Mouse (Mus musculus): Measurements from ENCODE around the gene Slc13a3. TPM values are rescaled to one million over a fixed set of nuclear protein-coding genes. Genes with fewer than 3 reads are reported as not detected.

Slc13a3 gene
- total RNA-seq, 1 experiment from 2014 or later, result 0.58 TPM

DNA sequence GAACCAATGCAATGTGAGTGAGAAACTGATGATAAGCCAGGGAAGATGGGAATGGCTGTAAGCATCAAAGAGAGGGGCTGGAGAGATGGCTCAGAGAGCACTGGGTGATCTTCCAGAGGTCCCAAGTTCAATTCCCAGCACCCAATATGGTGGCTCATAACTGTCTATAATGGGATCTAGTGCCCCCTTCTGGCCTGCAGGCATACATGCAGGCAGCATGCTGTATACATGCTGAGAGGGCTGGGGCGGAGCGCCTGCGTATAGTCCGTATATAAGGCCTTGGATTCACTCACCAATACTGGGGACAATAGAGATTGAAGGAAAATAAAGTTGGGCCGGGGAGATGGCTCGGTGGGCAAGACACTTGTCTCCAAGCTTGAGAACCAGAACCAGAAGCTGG, 109.7 kb downstream of the Slc13a3 start:
- DNase-seq, result no peak

DNA sequence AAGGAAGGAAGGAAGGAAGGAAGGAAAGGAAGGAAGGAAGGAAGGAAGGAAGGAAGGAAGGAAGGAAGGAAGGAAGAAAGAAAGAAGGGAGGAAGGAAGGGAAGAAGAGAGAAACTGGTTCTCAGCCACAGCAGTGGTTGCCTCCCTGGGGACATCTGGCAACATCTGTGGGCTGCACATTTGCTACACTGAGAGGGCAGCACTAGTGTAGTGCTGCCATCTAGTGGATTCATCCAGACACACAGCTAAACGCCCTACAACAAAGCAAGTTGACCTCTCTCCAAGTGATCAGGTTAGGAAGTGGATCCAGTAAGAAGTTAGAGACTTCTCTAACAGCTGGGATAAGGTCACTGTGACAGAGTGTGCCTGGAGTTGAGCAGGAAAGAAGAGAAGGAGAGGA, 112.2 kb downstream of the Slc13a3 start:
- DNase-seq, result peak; percentile 39

Other genes starting within 250 kb of the Slc13a3 start
- gene Cdh22, start 238.4 kb downstream of the Slc13a3 start, total RNA-seq (2021), result 0.57 and 1.2 TPM in 2 replicates
- 53.0 and 62.2 TPM in 2 replicates for gene Slc35c2, start 185.4 kb downstream of the Slc13a3 start, total RNA-seq (2021)
- gene Elmo2, start 146.8 kb downstream of the Slc13a3 start, total RNA-seq (2021), result 27.7 and 27.9 TPM in 2 replicates
- not detected in 2 replicates for gene Zfp663, start 104.5 kb downstream of the Slc13a3 start, total RNA-seq (2021)
- gene Zfp334, start 85.0 kb downstream of the Slc13a3 start, total RNA-seq (2021), result 5.3 and 6.3 TPM in 2 replicates
- gene Ocstamp, start 72.8 kb downstream of the Slc13a3 start, total RNA-seq (2021), result 0.15 TPM in 1 of 2 replicates, not detected in the other
- 15.4 and 16.1 TPM in 2 replicates for gene Trp53rka, start 20.1 kb upstream of the Slc13a3 start, total RNA-seq (2021)
- gene Slc2a10, start 30.6 kb upstream of the Slc13a3 start, total RNA-seq (2021), result 0.43 and 0.82 TPM in 2 replicates
- 2.2 and 3.8 TPM in 2 replicates for gene Eya2, start 121.8 kb upstream of the Slc13a3 start, total RNA-seq (2021)